ENCODE assay signal across 21 mouse cellular contexts in genomic region chr1:82900567-82900966, GRCm38 (mm10). TPM values are rescaled to one million over a fixed set of nuclear protein-coding genes. Genes with fewer than 3 reads are reported as not detected.
DNase-seq lines count a peak whose midpoint lies in the region; ATAC-seq lines count a peak whose summit lies in the region.
"Had no signal": no experiment of that assay in that cellular context is flagged by ENCODE, and none has a peak within 500 bp of the region (broad histone marks: within the 10 kb centered on the region; RNA-seq: fewer than 3 reads in every experiment).

No protein-coding gene starts in this region.

- peak; percentile 81 for DNase-seq in CD4-positive helper T cell, adult 2 months (ENCODE audit: low read depth, low spot score)
- DNase-seq in CD8-positive naive resting alpha-beta T cell, adult 2 months (ENCODE audit: low read depth in 2 of 2, low spot score in 2 of 2) = peak; percentile 16 to 35
- peak; percentile 18 to 30 for DNase-seq in thymus, postnatal 36 days
- no peak for DNase-seq in embryo, embryonic 10 days (ENCODE audit: low spot score)
- DNase-seq in urinary bladder, postnatal 4 days (ENCODE audit: low spot score in 2 of 2) = no peak
- no peak for DNase-seq in adrenal gland, postnatal 10 days
- DNase-seq: adrenal gland, adult 8-10 months; cerebellum, adult 18-20 months; cerebellum, postnatal 14 days; kidney, postnatal 4 days; liver; lung, postnatal 4 days had no signal

- ATAC-seq in megakaryocyte, adult 5-6 weeks (ENCODE audit: poor library complexity, severe bottlenecking) = peak; percentile 38; the same call in 1 of the 2 replicates
- ATAC-seq: forebrain, embryonic 13.5 days; hindbrain, embryonic 16.5 days; midbrain, embryonic 16.5 days; Patski had no signal

RNA-seq across cellular contexts. Expression of gene A030005L19Rik, which starts 12.6 kb away (rescaled TPM):
- total RNA-seq in megakaryocyte, adult 5-6 weeks (2015) = 0.31 and 0.34 TPM in 2 replicates
- not detected in 2 replicates for total RNA-seq in megakaryocyte, adult 5-6 weeks (2017)
- not detected for total RNA-seq in adrenal gland, postnatal 10 days (2021)
- total RNA-seq: CH12.LX; gastrocnemius, adult 18-20 months had no signal

RNA-seq across cellular contexts. Expression of gene A030014E15Rik, which starts 24.1 kb away (rescaled TPM):
- total RNA-seq in megakaryocyte, adult 5-6 weeks (2015) = not detected in 2 replicates
- total RNA-seq in megakaryocyte, adult 5-6 weeks (2017) = not detected in 2 replicates
- not detected for total RNA-seq in adrenal gland, postnatal 10 days (2021)
- total RNA-seq: adrenal gland, adult 8-10 months; CH12.LX; gastrocnemius, adult 18-20 months; layer of hippocampus, postnatal 25 days had no signal

RNA-seq across cellular contexts. Expression of gene Gm6217, which starts 30.6 kb away (rescaled TPM):
- not detected in 2 replicates for total RNA-seq in megakaryocyte, adult 5-6 weeks (2015)
- total RNA-seq in megakaryocyte, adult 5-6 weeks (2017) = not detected in 2 replicates
- not detected for total RNA-seq in adrenal gland, postnatal 10 days (2021)
- total RNA-seq: adrenal gland, adult 8-10 months; CH12.LX; gastrocnemius, adult 18-20 months; layer of hippocampus, postnatal 25 days had no signal

RNA-seq across cellular contexts. Expression of gene A030003K21Rik, which starts 42.6 kb away (rescaled TPM):
- total RNA-seq in megakaryocyte, adult 5-6 weeks (2015) = not detected in 2 replicates
- not detected in 2 replicates for total RNA-seq in megakaryocyte, adult 5-6 weeks (2017)
- not detected for total RNA-seq in adrenal gland, postnatal 10 days (2021)
- total RNA-seq: adrenal gland, adult 8-10 months; CH12.LX; G1E; gastrocnemius, adult 18-20 months; layer of hippocampus, postnatal 25 days had no signal

RNA-seq across cellular contexts. Expression of gene Gm7544, which starts 55.2 kb away (rescaled TPM):
- not detected in 2 replicates for total RNA-seq in megakaryocyte, adult 5-6 weeks (2015)
- total RNA-seq in megakaryocyte, adult 5-6 weeks (2017) = not detected in 2 replicates
- not detected for total RNA-seq in adrenal gland, postnatal 10 days (2021)
- total RNA-seq: adrenal gland, adult 8-10 months; CH12.LX; G1E; gastrocnemius, adult 18-20 months; layer of hippocampus, postnatal 25 days had no signal

Comparison
In these comparisons a context has a peak if more than half of its experiments do, and no peak if none do; other contexts are left out.
1. DNase-seq: peak in CD4-positive helper T cell, adult 2 months (single experiment), CD8-positive naive resting alpha-beta T cell, adult 2 months (2 of 2) and thymus, postnatal 36 days (2 of 2); none in embryo, embryonic 10 days (single experiment), urinary bladder, postnatal 4 days (0 of 2) and adrenal gland, postnatal 10 days (single experiment).